Mouse (Mus musculus): Measurements from ENCODE around the gene Mef2a. TPM values are rescaled to one million over a fixed set of nuclear protein-coding genes. Genes with fewer than 3 reads are reported as not detected.

Gene Mef2a
- polyA plus RNA-seq, 1 experiment from 2014 or later, result 30.6 TPM

GRCm38 (mm10) chr7:67390095-67390494 lies 17.4 kb upstream of the Mef2a start:
- Histone ChIP-seq H3K4me3 (replicated peaks) (no peak overlapping the region), H3K4me2 (no peak overlapping the region), H3K27me3 (no peaks in the 10 kb centered on the region), H3K27ac (no peak overlapping the region), H3K36me3 (replicated peaks) (no peaks in the 10 kb centered on the region), H3K9me3 (no peaks in the 10 kb centered on the region), H3K9ac (no peak overlapping the region), H3K4me1 (no peaks in the 10 kb centered on the region)
- ATAC-seq (ENCODE audit: low FRiP score), result no peak
- 86% methylated on average over 7 of the region's 7 CpGs for WGBS

- no peak overlapping the region for H3K4me3 ChIP-seq (replicated peaks)
- H3K27ac ChIP-seq, result no peak overlapping the region
- no peaks in the 10 kb centered on the region for H3K27me3 ChIP-seq
- no peak for ATAC-seq (ENCODE audit: low FRiP score)
- WGBS, result 87% methylated on average over 6 of the region's 6 CpGs
- H3K36me3 ChIP-seq (replicated peaks), result no peaks in the 10 kb centered on the region
- no peak overlapping the region for H3K4me2 ChIP-seq
- no peak overlapping the region for H3K9ac ChIP-seq
- H3K4me1 ChIP-seq, result no peaks in the 10 kb centered on the region
- H3K9me3 ChIP-seq, result no peaks in the 10 kb centered on the region
These were observed 12.5 kb upstream of the Mef2a start for GRCm38 (mm10) chr7:67384942-67385872.

GRCm38 (mm10) chr7:67380174-67381129 lies 7.8 kb upstream of the Mef2a start:
- no peak overlapping the region for H3K4me2 ChIP-seq
- no peak overlapping the region for H3K4me3 ChIP-seq (replicated peaks)
- no peak for ATAC-seq (ENCODE audit: low FRiP score)
- H3K9me3 ChIP-seq, result no peaks in the 10 kb centered on the region
- H3K36me3 ChIP-seq (replicated peaks), result no peaks in the 10 kb centered on the region
- no peak overlapping the region for H3K27ac ChIP-seq
- no peak overlapping the region for H3K9ac ChIP-seq
- no peaks in the 10 kb centered on the region for H3K27me3 ChIP-seq
- no peaks in the 10 kb centered on the region for H3K4me1 ChIP-seq
- 88% methylated on average over 6 of the region's 6 CpGs for WGBS

GRCm38 (mm10) chr7:67376796-67377195 lies 4.1 kb upstream of the Mef2a start:
- Histone ChIP-seq H3K4me1 (peaks cover 13% of the 10 kb centered on the region), H3K9me3 (no peaks in the 10 kb centered on the region), H3K4me3 (replicated peaks) (no peak overlapping the region), H3K27ac (no peak overlapping the region), H3K4me2 (no peak overlapping the region), H3K36me3 (replicated peaks) (no peaks in the 10 kb centered on the region), H3K27me3 (no peaks in the 10 kb centered on the region; the same call in 1 of the 2 replicates), H3K9ac (no peak overlapping the region)
- 90% methylated on average over 6 of the region's 6 CpGs for WGBS
- no peak for ATAC-seq (ENCODE audit: low FRiP score)

GRCm38 (mm10) chr7:67373975-67374374 lies 1.3 kb upstream of the Mef2a start:
- 49% methylated on average over 5 of the region's 5 CpGs for WGBS
- H3K9ac ChIP-seq, result no peak overlapping the region
- H3K4me3 ChIP-seq (replicated peaks), result no peak overlapping the region; the same call in 1 of the 2 replicates
- no peak for ATAC-seq (ENCODE audit: low FRiP score)
- no peaks in the 10 kb centered on the region for H3K9me3 ChIP-seq
- H3K4me1 ChIP-seq, result peaks cover 18% of the 10 kb centered on the region
- peak overlapping the region; percentile 91; the same call in 1 of the 2 replicates for H3K4me2 ChIP-seq
- H3K27me3 ChIP-seq, result no peaks in the 10 kb centered on the region; the same call in 1 of the 2 replicates
- no peaks in the 10 kb centered on the region for H3K36me3 ChIP-seq (replicated peaks)
- H3K27ac ChIP-seq, result peak overlapping the region; percentile 50; the same call in 1 of the 2 replicates

GRCm38 (mm10) chr7:67373584-67373960 lies 914 bp upstream of the Mef2a start:
- H3K9ac ChIP-seq, result peak overlapping the region; percentile 98
- peak overlapping the region; percentile 90 for H3K4me3 ChIP-seq (replicated peaks)
- H3K36me3 ChIP-seq (replicated peaks), result no peaks in the 10 kb centered on the region
- no peaks in the 10 kb centered on the region for H3K9me3 ChIP-seq
- H3K4me1 ChIP-seq, result peaks cover 18% of the 10 kb centered on the region
- no peaks in the 10 kb centered on the region; the same call in 1 of the 2 replicates for H3K27me3 ChIP-seq
- WGBS, result 22% methylated on average over 6 of the region's 6 CpGs
- ATAC-seq (ENCODE audit: low FRiP score), result 0 out of 2 replicates have a peak, but pooled peaks have one; percentile 1
- peak overlapping the region; percentile 98 for H3K27ac ChIP-seq
- peak overlapping the region; percentile 91 for H3K4me2 ChIP-seq

GRCm38 (mm10) chr7:67371891-67372672 lies 576 bp downstream of the Mef2a start:
- under 1% methylated on average over 33 of the region's 75 CpGs for WGBS

GRCm38 (mm10) chr7:67371351-67371890 lies 1.2 kb downstream of the Mef2a start:
- Histone ChIP-seq H3K27ac (no peak overlapping the region), H3K4me1 (peaks cover 18% of the 10 kb centered on the region)

More at GRCm38 (mm10) chr7:67371891-67372672, 576 bp downstream of the Mef2a start:
- Histone ChIP-seq H3K27me3 (no peaks in the 10 kb centered on the region; the same call in 1 of the 2 replicates), H3K27ac (peak overlapping the region; percentile 98), H3K36me3 (replicated peaks) (0 out of 2 replicates have a peak, but pooled peaks cover under 1% of the 10 kb centered on the region), H3K9me3 (no peaks in the 10 kb centered on the region), H3K4me1 (peaks cover 18% of the 10 kb centered on the region), H3K4me2 (peak overlapping the region; percentile 91), H3K9ac (peak overlapping the region; percentile 98), H3K4me3 (replicated peaks) (peak overlapping the region; percentile 90)
- peak; percentile 80 for ATAC-seq (ENCODE audit: low FRiP score)

GRCm38 (mm10) chr7:67369645-67370044 lies 3.0 kb downstream of the Mef2a start:
- no peak for ATAC-seq (ENCODE audit: low FRiP score)
- Histone ChIP-seq H3K4me1 (peaks cover 18% of the 10 kb centered on the region), H3K4me2 (no peak overlapping the region), H3K27ac (no peak overlapping the region), H3K9me3 (no peaks in the 10 kb centered on the region), H3K27me3 (no peaks in the 10 kb centered on the region; the same call in 1 of the 2 replicates), H3K9ac (no peak overlapping the region), H3K4me3 (replicated peaks) (no peak overlapping the region), H3K36me3 (replicated peaks) (0 out of 2 replicates have a peak, but pooled peaks cover 3% of the 10 kb centered on the region)
- 74% methylated on average over 4 of the region's 4 CpGs for WGBS

More at GRCm38 (mm10) chr7:67371351-67371890, 1.2 kb downstream of the Mef2a start:
- no peaks in the 10 kb centered on the region; the same call in 1 of the 2 replicates for H3K27me3 ChIP-seq
- H3K4me3 ChIP-seq (replicated peaks), result peak overlapping the region; percentile 90
- WGBS, result 15% methylated on average over 10 of the region's 10 CpGs
- H3K9me3 ChIP-seq, result no peaks in the 10 kb centered on the region
- ATAC-seq (ENCODE audit: low FRiP score), result no peak
- H3K4me2 ChIP-seq, result peak overlapping the region; percentile 91
- H3K9ac ChIP-seq, result peak overlapping the region; percentile 98
- 0 out of 2 replicates have a peak, but pooled peaks cover 3% of the 10 kb centered on the region for H3K36me3 ChIP-seq (replicated peaks)

- H3K9me3 ChIP-seq, result no peaks in the 10 kb centered on the region
- ATAC-seq (ENCODE audit: low FRiP score), result no peak
- peaks cover 10% of the 10 kb centered on the region for H3K4me1 ChIP-seq
- H3K4me2 ChIP-seq, result no peak overlapping the region
- H3K27ac ChIP-seq, result no peak overlapping the region
- 96% methylated on average over 2 of the region's 2 CpGs for whole genome bisulfite sequencing
- 0 out of 2 replicates have a peak, but pooled peaks cover 3% of the 10 kb centered on the region for H3K36me3 ChIP-seq (replicated peaks)
- no peak overlapping the region for H3K9ac ChIP-seq
- no peaks in the 10 kb centered on the region for H3K27me3 ChIP-seq
- no peak overlapping the region for H3K4me3 ChIP-seq (replicated peaks)
These were observed 4.3 kb downstream of the Mef2a start for GRCm38 (mm10) chr7:67368394-67368793.

- Histone ChIP-seq H3K4me3 (replicated peaks) (no peak overlapping the region), H3K9me3 (peaks cover 10% of the 10 kb centered on the region), H3K4me2 (no peak overlapping the region), H3K4me1 (peaks cover 7% of the 10 kb centered on the region; the same call in 1 of the 2 replicates), H3K9ac (no peak overlapping the region), H3K36me3 (replicated peaks) (peaks cover 4% of the 10 kb centered on the region; the same call in 1 of the 2 replicates), H3K27ac (no peak overlapping the region), H3K27me3 (no peaks in the 10 kb centered on the region)
- no peak for ATAC-seq (ENCODE audit: low FRiP score)
- WGBS, result 88% methylated on average over 3 of the region's 3 CpGs
These were observed 12.1 kb downstream of the Mef2a start for GRCm38 (mm10) chr7:67360588-67360987.

Measured in forebrain, embryonic 12.5 days (tissue).